Mouse (Mus musculus) ES-E14 (cell line): Measurements from ENCODE around the gene Chst14.

Experiments used
- CHD2 ChIP-seq: IDR thresholded peaks from 2 replicates; pipeline ENCODE4 v1.6.1; 2014; ENCODE audit warnings: mild to moderate bottlenecking, low read depth, low read length, inconsistent platforms
- HCFC1 ChIP-seq: IDR thresholded peaks from 2 replicates; pipeline ENCODE4 v1.6.1; 2012; ENCODE audit warnings: low read length, inconsistent platforms, borderline replicate concordance; ENCODE audit not compliant: insufficient read depth
- ZC3H11A ChIP-seq: IDR thresholded peaks from 2 replicates; pipeline ENCODE4 v1.6.1; 2012; ENCODE audit warnings: low read depth, mild to moderate bottlenecking, inconsistent platforms, low read length, borderline replicate concordance
- ZNF384 ChIP-seq: IDR thresholded peaks from 2 replicates; pipeline ENCODE4 v1.6.1; 2012; ENCODE audit warnings: low read depth, low read length, inconsistent platforms

DNA sequence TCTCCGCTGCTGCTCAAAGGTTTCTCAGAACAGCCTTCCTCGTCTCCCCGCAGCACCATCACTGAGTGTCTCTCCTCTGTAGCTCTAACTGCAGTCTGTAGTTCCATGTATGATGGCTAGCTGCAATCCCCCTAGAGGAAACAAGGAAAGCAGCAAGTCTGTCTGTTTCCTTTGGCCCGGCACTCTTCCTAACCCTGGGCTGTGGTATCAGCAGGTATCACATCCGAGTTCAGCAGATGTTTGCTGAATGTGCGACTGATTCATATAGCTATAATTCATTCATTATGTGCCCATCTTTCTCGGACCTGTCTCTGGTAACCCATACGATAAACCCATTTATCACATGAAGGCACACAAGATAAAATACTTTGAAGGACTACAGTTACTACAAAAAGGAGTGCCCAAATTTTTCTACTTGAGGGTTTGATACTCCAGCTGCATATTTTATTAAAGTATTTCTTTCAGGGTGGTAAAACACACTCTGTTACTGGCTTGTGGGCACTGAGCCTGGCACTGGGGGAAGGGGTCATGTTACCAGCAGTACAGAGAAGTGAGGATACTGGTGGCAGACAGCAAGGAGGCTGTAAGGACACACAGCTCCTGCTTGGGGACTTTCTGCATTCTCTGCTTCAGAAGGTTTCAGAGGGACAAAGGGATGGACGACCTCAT lies 36.8 kb downstream of the Chst14 start:
- TF ChIP-seq ZC3H11A (no peak), ZNF384 (no peak), HCFC1 (no peak), CHD2 (no peak)
